In the genomic region with DNA sequence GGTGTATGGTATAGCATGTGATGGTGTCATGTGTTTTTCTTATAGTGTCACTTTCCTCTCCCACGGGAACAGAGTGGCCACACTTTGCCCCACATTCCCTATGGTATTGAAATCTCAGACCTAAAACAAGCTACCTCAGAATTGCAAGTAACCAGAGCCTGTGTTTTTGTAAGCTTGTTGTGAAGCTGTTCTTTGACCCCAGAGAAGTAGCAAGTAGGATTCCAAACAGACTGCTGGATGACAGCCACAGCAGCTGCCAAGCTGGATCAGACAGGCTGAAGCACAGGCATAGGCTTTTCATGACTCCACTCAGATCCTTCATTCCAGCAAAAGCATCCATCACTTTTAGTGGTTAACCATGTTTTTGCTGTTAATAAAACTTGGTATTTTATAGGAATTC, we compare ENCODE assay signal across 7 mouse cellular contexts. TPM values are rescaled to one million over a fixed set of nuclear protein-coding genes. Genes with fewer than 3 reads are reported as not detected.
DNase-seq lines count a peak whose midpoint lies in the region; ATAC-seq and TF ChIP-seq lines count a peak whose summit lies in the region.

No protein-coding gene starts in this region.

- H3K9me3 ChIP-seq in midbrain, postnatal 0 days (ENCODE audit: low read length) = no peaks in the 10 kb centered on the region
- no peaks in the 10 kb centered on the region for H3K9me3 ChIP-seq in midbrain, embryonic 16.5 days (replicated peaks; ENCODE audit: control insufficient read depth, low read length, poor library complexity, severe bottlenecking)
- no peaks in the 10 kb centered on the region for H3K9me3 ChIP-seq in heart, embryonic 12.5 days (replicated peaks)

- WGBS in midbrain, postnatal 0 days = 82% methylated on average over 1 of the region's 1 CpGs
- 75% methylated on average over 1 of the region's 1 CpGs for WGBS in midbrain, embryonic 16.5 days
- WGBS in heart, embryonic 12.5 days = 47% methylated on average over 1 of the region's 1 CpGs

- H3K9ac ChIP-seq in midbrain, postnatal 0 days (replicated peaks; ENCODE audit: low read length, poor library complexity, severe bottlenecking) = no peak overlapping the region
- no peak overlapping the region for H3K9ac ChIP-seq in midbrain, embryonic 16.5 days (ENCODE audit: low read depth, low read length)
- H3K9ac ChIP-seq in heart, embryonic 12.5 days = no peak overlapping the region; the same call in 1 of the 2 replicates

- DNase-seq in midbrain, postnatal 0 days (ENCODE audit: low spot score) = peak; percentile 17
- DNase-seq in kidney, postnatal 14 days = peak; percentile 85
- DNase-seq in right cerebral cortex, postnatal 4 days = no peak
- DNase-seq in adrenal gland, postnatal 25 days = no peak
- DNase-seq in layer of hippocampus, adult 8-10 months (ENCODE audit: low spot score in 2 of 2) = no peak

- no peak overlapping the region for H3K27ac ChIP-seq in midbrain, postnatal 0 days (ENCODE audit: low read depth, low read length)
- H3K27ac ChIP-seq in midbrain, embryonic 16.5 days (ENCODE audit: low read length) = no peak overlapping the region
- H3K27ac ChIP-seq in heart, embryonic 12.5 days (ENCODE audit: poor library complexity, severe bottlenecking) = peak overlapping the region; percentile 26; the same call in 1 of the 2 replicates

- no peak overlapping the region for H3K4me3 ChIP-seq in midbrain, postnatal 0 days (ENCODE audit: low read depth, low read length)
- no peak overlapping the region for H3K4me3 ChIP-seq in midbrain, embryonic 16.5 days (ENCODE audit: low read depth, low read length)
- no peak overlapping the region for H3K4me3 ChIP-seq in heart, embryonic 12.5 days

- H3K36me3 ChIP-seq in midbrain, postnatal 0 days (ENCODE audit: insufficient read depth, low read length) = peaks cover 14% of the 10 kb centered on the region
- H3K36me3 ChIP-seq in midbrain, embryonic 16.5 days (ENCODE audit: control insufficient read depth, insufficient read depth, low read length) = peaks cover 6% of the 10 kb centered on the region; the same call in 1 of the 2 replicates
- H3K36me3 ChIP-seq in heart, embryonic 12.5 days = peaks cover 15% of the 10 kb centered on the region

- no peak for TF ChIP-seq CTCF in midbrain, postnatal 0 days (IDR thresholded peaks at IDR 0.05)

- no peaks in the 10 kb centered on the region for H3K27me3 ChIP-seq in midbrain, postnatal 0 days (ENCODE audit: insufficient read depth, low read length)
- no peaks in the 10 kb centered on the region for H3K27me3 ChIP-seq in midbrain, embryonic 16.5 days (ENCODE audit: control insufficient read depth, insufficient read depth, low read depth, low read length)
- no peaks in the 10 kb centered on the region for H3K27me3 ChIP-seq in heart, embryonic 12.5 days (replicated peaks)

- ATAC-seq in midbrain, postnatal 0 days (ENCODE audit: low FRiP score) = no peak
- ATAC-seq in midbrain, embryonic 16.5 days = no peak
- no peak for ATAC-seq in heart, embryonic 12.5 days (ENCODE audit: insufficient number of reproducible peaks, low FRiP score)

- no peak overlapping the region for H3K4me2 ChIP-seq in midbrain, postnatal 0 days (ENCODE audit: low read depth, low read length, poor library complexity, severe bottlenecking)
- H3K4me2 ChIP-seq in midbrain, embryonic 16.5 days (ENCODE audit: low read length) = no peak overlapping the region
- no peak overlapping the region for H3K4me2 ChIP-seq in heart, embryonic 12.5 days

- H3K4me1 ChIP-seq in midbrain, postnatal 0 days (ENCODE audit: insufficient read depth, low read length) = peaks cover 3% of the 10 kb centered on the region; the same call in 1 of the 2 replicates
- H3K4me1 ChIP-seq in midbrain, embryonic 16.5 days (ENCODE audit: control insufficient read depth, insufficient read depth, low read length) = no peaks in the 10 kb centered on the region
- peaks cover 34% of the 10 kb centered on the region for H3K4me1 ChIP-seq in heart, embryonic 12.5 days (replicated peaks)

RNA-seq across cellular contexts. Expression of gene Tmc8, which starts 53.0 kb away (rescaled TPM):
- total RNA-seq in midbrain, postnatal 0 days (2014; rRNA removed) = 0.33 and 3.2 TPM in 2 replicates
- 0.79 and 1.2 TPM in 2 replicates for polyA plus RNA-seq in midbrain, postnatal 0 days (2015; fragmentation: Nextera tagmentation; extraction: Ambion mirVana)
- polyA plus RNA-seq in midbrain, embryonic 16.5 days (2015; fragmentation: Nextera tagmentation; extraction: Ambion mirVana) = 0.73 and 1.6 TPM in 2 replicates
- 4.0 and 4.1 TPM in 2 replicates for polyA plus RNA-seq in heart, embryonic 12.5 days (2016; fragmentation: Nextera tagmentation; extraction: Ambion mirVana)
- 3.1 and 4.6 TPM in 2 replicates for total RNA-seq in adrenal gland, postnatal 25 days (2021)
- total RNA-seq in layer of hippocampus, adult 8-10 months (2022) = 1 to 10 TPM in 2 of 4 experiments, under 1 TPM in 2; 0.52 to 1.5 (median 0.85) TPM

RNA-seq across cellular contexts. Expression of gene Tmc6, which starts 53.2 kb away (rescaled TPM):
- total RNA-seq in midbrain, postnatal 0 days (2014; rRNA removed) = 2.8 and 3.9 TPM in 2 replicates
- polyA plus RNA-seq in midbrain, postnatal 0 days (2015; fragmentation: Nextera tagmentation; extraction: Ambion mirVana) = 2.2 and 3.1 TPM in 2 replicates
- polyA plus RNA-seq in midbrain, embryonic 16.5 days (2015; fragmentation: Nextera tagmentation; extraction: Ambion mirVana) = 4.2 and 4.5 TPM in 2 replicates
- polyA plus RNA-seq in heart, embryonic 12.5 days (2016; fragmentation: Nextera tagmentation; extraction: Ambion mirVana) = 23.8 and 26.5 TPM in 2 replicates
- 31.9 and 43.5 TPM in 2 replicates for total RNA-seq in adrenal gland, postnatal 25 days (2021)
- 10 to 100 TPM; 11.6 to 27.6 (median 16.2) TPM for total RNA-seq in layer of hippocampus, adult 8-10 months (2022)

Comparison
In these comparisons a context has a peak if more than half of its experiments do, and no peak if none do; other contexts are left out.
1. DNase-seq: peak in midbrain, postnatal 0 days (single experiment) and kidney, postnatal 14 days (single experiment); none in right cerebral cortex, postnatal 4 days (single experiment), adrenal gland, postnatal 25 days (single experiment) and layer of hippocampus, adult 8-10 months (0 of 2).